Mouse (Mus musculus) frontal cortex, postnatal 14 days (tissue): ENCODE measurements around the gene Ccdc81.

Experiments used
- DNase-seq, 2 experiments: peaks; one replicate each; pipeline ENCODE4 v3.0.0; 2022; ENCODE audit warnings: low spot score in 2 of 2

Gene Ccdc81

DNA sequence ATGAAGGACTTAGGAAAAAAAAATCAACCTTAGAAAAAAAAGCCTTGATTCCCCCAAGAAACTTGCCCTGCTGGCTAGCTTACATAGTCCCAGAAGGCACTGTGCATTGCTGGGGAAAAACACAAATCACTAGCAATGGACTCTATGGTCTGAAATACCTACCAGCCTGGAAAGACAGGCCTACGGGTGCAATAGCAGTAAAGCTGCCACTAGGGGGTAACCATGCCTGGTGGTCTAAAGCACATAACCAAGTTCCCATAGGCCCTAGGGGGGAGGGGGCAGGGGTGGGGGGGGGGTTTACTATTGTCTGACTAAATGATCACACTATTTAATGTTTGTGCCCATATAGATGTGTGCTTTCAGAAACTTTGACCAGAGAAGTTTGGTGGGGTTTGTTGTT, 38.7 kb downstream of the Ccdc81 start:
- no peak for DNase-seq

DNA sequence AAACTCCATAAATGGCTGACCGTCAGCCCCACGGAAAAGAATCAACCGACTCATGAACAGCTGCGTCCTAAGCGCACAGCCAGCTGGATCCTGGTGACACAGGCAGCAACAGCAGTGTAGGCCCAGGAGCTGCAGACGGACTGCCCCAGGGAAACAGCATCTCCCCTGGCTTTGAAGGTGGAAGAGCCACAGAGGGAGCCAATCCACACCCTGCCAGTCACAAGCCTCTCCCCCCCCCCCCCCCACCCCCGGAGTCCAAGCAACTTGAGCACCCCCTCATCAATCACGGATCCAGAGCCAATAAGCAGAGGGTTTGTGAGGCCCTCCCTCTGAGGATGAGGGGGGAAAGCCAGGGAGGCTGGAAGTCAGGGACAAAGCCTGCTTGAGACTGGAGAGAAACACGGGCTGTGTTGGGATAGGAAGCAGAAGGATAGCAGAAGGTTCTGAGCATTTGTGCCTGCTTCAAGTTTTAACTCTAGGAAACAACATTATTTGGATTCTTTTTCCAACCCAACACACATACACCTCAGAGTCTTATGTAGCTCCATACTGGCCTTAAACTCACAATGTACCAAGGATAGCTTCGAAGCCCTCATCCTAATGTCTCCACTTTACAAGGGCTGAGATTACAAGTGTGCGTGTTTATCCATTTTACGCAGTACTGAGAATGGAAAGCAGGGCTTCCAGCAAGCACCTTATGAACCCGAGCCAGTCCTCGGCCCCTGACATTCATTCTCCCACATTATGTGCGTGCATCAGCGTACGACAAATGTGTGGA, 46.8 kb downstream of the Ccdc81 start:
- DNase-seq: no peak

DNA sequence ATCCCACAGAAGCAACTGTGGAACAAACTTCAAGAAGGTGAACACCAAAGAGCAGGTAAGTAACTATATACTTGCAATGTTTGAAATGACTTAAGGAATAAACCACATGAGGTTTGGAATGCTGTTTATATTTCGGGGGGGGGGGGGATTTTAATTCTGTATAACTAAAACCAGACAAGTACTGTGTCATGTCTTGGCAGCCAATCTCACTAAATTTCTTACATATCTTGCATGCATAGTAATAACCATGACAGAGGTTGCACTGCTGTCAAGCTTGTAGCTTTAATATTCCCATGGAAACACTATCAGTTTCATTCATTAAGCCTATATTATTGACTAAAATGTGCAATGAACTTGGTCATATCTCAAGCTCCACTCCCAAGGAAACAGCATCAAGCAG, 48.2 kb downstream of the Ccdc81 start:
- DNase-seq: no peak

DNA sequence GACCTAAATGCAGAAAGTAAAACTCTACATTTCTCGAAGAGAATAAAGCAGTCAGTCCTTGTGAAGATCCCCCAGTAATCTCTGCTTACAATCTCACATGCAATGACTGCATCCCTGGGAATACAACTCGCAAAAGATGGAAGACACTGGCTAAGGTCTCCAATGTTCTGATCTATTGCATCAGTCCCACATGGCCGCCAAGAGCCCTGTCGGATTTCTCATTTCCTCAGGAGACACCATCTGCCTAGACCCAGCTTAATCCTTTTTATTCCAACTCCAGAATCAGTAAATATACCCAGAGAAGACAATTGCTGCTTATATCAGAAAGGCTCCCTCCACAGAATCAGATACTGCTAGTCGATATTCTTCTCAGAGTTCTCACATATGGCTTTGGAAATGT, 50.3 kb downstream of the Ccdc81 start:
- DNase-seq: no peak

DNA sequence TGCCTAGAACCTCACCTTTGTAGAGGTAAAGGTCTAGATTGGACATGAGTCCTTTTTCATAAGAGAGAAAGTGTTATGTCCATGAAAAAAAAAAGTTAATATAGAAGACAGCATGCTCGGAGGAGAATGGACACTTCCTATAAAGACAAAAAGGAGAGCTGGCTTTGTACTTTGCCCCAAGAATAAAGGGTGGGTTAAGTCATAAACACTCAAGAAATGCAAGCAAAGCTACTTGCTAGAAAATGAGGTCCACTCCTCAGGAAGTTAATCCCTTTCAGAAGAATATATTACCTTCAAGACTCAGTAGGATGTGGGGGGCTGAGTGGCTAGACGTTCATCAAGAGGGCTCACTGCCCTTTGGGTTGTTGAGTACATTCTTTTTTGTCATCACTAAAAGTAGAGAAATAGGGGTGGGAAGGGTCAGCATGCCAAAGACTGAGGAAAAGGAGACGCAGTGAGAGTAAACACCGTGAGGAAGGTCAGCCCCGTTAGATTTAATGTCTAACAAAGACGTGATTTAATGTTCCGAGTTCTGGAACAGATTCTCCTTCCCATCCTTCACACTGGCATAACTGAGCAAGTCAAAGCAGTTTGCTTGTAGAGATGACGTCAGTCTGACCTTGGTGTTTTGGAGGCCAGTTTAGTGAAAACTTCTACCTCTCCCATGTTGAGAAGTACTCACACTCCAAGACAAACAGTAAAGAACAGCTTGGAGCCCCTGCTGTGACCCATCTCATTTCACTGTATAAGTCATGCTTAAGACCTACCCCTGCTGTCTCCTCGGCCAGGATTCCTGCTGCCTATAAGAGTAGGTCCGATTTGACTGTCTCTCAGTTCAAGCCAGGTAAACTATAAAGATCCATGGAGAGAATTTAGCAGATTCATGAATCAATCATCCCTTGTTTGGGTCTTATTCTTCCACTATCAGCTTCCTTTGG, 51.0 kb downstream of the Ccdc81 start:
- no peak for DNase-seq

DNA sequence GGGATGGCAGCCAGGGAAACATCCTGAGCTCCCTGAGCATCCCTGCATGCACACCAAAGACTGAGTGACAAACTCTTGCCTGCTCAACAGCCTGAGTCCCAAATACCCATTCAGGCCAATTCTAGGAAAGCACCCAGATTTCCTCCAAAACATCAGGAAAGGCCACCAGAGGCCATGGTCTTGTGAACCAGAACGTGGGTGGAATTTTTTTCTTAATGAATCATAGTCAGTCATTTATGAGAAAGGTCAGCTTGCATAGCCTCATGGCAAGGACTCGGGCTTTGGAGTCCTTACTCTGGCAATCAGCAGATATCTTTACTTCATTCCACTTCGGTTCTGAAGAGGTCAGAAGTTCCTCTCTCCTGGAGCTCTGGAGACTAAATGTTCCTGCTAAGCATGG, 52.9 kb downstream of the Ccdc81 start:
- no peak for DNase-seq

DNA sequence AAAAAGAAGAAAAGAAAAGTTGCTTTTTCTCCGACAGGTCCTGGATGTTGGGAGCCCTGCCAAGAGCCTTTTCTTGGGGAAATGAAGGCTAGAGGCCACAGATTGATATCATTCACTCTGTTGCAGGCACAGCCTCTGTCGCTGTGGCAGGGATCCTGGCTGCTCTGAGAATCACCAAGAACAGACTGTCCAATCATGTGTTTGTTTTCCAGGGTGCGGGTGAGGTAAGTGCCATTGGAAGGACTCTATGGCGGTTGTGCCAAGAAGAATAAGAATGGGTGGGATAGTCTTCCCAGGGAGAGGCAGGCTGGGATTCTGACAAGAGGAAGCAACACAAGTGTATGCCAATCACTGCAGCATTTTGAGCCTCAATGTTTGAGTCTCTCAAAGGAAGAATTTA, 57.8 kb downstream of the Ccdc81 start:
- no peak for DNase-seq

DNA sequence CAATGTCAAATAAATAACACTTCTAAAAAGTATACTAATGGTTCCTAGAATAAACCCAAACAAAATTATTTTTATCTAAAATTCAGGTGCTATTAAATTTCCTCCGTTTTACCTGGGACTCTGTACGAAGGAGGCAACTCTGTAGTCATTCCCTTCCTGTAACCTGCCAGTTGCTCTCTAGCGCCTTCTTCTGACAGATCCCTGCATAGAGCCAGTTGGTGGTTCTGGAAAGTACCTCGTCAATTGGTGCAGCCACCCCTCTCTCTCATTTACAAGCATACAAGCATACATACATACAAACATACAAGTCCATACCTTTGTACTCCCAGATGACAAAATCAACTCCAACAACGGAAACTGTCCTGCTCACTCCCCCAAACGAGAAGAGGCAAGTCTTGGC, 59.9 kb downstream of the Ccdc81 start:
- DNase-seq: no peak

DNA sequence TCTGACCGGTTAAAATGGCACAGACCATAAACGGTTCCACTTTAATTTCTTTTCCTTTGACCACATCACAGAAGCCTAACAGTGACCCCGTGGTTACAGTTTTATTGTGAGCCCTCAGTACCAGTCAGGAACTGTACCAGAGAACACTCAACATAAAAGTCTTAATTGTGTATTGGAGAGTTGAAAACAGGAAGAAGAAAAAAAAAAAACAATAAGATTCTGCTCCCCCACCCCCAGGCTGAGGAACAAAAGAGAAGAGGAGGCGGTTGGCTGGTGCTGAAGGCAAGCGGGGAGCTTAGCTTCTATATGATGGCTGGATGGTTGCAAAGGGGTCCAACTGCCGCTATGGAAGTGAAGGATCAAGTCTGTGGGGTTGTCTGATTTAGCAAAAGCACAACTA, 60.3 kb downstream of the Ccdc81 start:
- DNase-seq: no peak

DNA sequence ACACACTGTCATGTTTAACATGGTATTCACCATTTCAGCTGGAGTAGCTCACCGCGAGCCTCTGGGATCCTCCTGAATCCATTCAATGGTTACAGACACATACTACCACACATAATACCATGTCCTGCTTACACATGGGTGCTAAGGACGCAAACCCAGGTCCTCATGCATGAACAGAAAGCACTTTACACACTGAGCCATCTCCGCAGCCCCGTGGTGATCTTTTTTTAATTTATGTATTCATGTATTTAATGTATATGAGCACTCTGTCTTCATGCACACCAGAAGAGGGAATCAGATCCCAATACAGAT, 61.1 kb downstream of the Ccdc81 start:
- DNase-seq: no peak

DNA sequence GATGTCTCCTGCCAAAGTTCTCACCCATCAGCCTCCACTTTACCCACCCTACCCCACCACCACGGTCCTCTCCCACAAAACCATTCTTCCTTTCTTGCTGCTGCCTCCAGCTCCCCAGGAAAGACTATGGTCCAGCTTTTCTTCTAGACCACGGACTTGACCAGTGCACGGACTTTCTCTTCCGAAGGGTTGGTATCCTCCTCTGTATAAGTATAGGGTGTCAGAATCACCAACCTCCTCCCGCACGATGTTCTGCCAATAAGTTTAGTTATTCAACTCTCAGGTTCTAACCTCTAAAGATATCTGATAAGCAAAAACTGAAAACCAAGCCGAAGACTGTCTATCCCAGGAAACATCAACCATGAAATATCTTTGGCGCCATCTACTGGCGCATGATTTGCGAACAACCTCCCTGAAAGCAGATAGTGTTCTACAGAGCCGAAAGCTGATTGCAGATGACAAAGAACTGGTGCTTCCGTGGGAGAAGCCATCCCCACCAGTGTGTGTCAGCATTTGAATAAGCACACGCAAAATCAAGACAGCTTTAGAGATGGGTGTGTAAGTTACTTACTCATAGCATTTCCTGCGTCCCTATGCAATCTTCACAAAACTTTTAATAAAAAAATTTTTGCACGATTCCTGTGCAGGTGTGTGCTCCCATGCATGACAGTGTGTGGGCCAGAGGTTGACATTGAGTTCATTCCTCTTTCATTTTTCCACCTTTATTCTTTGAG, 61.6 kb downstream of the Ccdc81 start:
- peak; percentile 71 to 91 for DNase-seq

DNA sequence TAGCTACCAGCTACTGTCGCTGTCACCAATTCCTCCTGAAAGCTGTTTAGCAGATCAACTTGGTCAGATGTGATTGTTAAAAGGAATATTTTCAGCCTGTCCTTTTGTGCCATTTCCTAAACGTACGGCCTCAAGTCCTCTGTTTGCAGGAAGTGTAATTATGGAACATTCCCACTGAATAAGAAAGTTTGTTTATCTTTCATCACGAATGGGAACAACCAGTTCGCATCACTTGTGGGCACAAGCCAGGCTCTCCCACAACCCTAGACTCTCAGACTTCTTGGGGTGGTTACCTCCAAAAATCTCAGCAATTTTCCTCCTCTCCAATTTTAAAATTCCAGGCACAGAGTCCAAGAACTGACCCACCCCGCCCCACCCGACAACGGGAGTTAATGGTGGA, 63.7 kb downstream of the Ccdc81 start:
- no peak for DNase-seq

DNA sequence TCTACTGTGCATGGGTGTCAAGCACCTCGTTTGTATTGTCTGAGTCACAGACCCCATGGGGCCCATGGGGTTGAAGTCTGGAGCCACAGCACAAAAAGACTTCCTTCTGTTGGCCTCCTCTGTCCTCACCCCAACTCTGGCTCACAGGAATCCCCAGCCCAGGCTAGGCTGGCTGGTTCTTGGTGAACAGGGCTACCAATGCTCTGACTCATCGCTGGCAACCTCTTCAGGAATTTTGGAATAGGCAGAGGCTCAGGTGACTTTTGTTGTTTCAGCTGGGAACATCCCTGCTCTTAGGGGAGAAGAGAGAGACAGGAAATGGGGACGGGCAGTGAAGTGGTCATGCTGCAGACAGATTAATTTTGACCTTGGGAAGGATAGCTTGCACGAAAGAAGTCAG, 65.6 kb downstream of the Ccdc81 start:
- no peak for DNase-seq

DNA sequence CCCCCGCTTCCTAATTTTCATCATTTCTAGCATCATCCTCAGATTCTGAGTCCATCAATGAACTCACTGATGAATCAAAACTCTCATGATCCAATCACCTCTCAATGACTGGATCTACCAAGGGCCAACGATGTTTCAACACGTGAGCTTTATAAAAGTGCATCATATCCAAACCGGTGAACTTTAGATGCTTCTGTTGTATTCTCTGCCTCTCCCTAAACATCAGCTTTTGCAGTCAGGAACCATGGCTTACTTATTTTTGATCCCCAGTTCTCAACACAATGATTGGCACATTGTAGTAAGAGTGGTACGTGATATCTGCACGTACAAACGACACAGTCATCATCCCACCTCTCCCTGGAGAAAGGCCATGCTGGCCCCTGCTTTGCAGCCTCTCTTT, 66.8 kb downstream of the Ccdc81 start:
- no peak for DNase-seq

DNA sequence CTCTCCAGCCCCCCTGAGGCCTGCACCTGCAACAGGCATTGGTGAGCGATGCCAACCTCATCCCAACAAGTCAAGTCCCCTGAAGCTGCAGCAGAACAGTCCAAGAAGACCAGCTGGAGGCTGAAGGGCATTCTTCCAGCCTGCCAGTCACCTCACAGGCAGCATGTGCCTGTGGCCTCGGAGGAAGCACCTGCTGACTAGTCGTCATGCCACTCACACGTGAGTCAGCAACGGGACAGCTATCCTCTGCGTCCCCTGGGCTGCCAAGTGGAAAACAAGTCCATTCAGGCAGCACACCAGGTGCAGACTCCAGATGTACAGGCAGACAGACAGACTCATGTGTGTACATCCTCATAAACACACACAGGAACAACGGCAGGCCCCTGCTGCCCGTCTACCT, 67.9 kb downstream of the Ccdc81 start:
- DNase-seq: no peak

DNA sequence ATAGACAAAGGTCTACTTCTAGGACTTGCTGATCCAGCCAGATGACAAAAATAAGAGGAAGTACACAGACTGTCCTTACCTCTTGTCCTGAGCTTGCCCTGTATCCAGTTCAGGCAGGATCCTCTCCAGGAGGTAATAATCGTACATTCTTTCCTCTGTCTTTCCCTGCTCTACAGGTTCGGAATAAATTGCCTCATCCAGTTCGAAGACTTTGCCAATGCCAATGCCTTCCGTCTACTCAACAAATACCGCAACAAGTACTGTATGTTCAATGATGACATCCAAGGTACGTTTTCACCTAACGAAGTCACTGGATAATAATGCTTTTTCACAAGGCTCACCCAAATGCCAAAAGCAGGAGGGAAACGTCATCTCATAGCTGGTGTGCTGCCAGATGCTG, 69.9 kb downstream of the Ccdc81 start:
- no peak for DNase-seq

DNA sequence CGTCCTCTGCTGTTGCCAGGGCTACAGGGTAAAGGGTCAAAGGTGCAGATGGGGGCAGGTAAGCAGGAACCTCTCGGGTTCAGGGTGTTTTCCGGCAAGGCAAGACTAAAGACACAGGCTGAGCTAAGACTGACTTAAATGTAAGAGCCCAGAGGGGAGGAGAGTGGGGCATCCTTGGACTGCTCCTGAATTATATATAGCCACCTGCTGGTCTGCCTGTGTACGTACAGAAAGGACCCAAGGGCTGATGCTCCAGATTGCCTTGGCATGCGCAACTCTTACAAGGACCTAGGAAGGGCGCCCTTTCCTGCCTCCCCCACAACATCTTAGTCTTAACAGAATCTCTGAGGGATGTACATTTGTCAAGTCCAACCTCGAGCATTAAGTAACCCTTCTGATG, 74.2 kb downstream of the Ccdc81 start:
- DNase-seq: no peak

DNA sequence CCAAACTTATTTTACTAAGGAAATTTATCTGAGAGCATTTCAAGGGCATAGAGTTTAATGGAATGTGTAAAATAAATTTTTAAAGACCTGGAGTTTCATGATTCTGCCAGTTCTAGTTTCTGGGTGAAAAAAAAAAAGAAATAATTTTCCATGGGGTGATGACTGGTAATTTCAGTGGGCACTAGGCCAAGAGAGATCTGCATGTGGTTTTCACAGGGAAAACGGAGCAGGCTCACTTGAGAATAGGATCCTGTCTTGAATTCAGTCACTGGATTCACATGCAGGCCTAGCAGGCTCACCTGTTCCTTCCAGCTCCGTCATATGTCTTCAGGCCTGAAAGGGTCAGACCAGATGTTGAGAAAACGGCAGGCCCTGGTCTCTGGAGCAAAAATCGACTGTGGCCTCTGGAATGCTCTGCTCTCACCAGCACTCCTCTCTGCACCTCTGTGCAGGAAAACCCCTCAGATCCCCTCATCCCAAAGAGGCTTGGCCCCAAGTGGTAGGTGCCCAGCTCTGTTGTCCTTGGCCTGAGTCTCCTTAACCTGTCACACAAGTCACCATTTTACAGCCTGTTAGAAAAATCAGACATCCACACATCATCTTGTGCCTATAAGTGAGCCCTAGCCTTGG, 74.9 kb downstream of the Ccdc81 start:
- no peak for DNase-seq
